Mouse (Mus musculus) ES-E14 (cell line): ENCODE results near the gene Tk1.

Source experiments
- HCFC1 ChIP-seq: IDR thresholded peaks from 2 replicates; pipeline ENCODE4 v1.6.1; 2012; ENCODE audit warnings: low read length, inconsistent platforms, borderline replicate concordance; ENCODE audit not compliant: insufficient read depth
- ZNF384 ChIP-seq: IDR thresholded peaks from 2 replicates; pipeline ENCODE4 v1.6.1; 2012; ENCODE audit warnings: low read depth, low read length, inconsistent platforms

DNA sequence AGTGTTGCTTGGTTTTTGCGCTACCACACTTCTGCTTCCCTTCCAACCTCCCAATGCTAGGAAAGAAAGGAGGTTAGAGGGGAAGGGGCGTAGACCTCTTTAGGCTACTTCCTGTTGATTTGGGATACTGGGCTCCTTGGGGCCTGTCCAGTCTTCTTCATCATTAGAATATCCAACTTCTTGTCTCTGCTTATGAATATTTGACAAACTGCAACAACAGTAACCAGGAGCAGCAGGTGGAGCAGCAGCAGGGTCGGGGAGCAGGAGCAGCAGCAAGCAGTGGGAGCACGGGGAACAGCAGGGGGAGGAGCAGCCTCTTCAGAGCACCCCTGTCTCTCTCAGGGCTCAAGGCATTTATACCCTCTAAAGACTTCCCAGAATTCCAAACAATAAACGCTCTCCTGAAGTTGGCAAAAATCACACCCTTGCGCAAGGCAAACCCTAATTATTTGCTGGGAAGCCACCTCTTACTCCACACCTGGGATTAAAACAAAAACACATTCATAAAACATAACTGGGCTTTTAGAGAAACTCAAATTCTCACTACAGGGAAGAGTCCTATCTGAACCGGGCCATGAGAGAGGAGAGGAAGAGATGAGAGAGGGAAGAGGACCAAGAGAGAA, 21.8 kb upstream of the Tk1 start:
- TF ChIP-seq HCFC1 = no peak
- no peak for TF ChIP-seq ZNF384
